Mouse (Mus musculus): ENCODE results near the gene Ppt2.

DNA sequence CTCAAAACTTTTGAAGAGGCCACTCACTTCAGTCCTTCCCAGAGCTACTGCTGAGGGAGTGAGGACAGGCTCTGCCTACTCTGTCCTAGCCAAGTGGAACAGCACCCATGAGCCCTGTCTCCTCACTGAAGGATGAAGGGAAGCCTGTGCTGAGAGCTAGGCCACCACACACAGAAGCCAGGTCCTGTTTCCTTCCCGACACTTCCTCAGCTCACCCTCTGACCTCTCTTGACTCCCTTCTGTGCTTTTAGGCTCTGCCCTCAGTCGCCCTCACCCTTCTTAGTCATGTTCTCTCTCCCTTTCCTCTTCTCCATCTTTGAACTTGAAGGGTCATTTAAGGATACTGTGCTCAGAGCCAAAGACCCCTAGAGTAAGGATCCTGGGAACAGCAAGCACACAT lies 29.0 kb upstream of the Ppt2 start:
- TF ChIP-seq CTCF (IDR thresholded peaks at IDR 0.05; ENCODE audit: control insufficient read depth, insufficient read depth, insufficient read length), result no peak
- TF ChIP-seq MYOG (IDR thresholded peaks at IDR 0.05; ENCODE audit: control insufficient read depth, extremely low read depth, insufficient read length), result no peak
- TF ChIP-seq MYOD1 (IDR thresholded peaks at IDR 0.05; ENCODE audit: control insufficient read depth, insufficient read length, low read depth), result no peak
- TF ChIP-seq MAX (IDR thresholded peaks at IDR 0.05), result no peak
- TF ChIP-seq USF1 (IDR thresholded peaks at IDR 0.05; ENCODE audit: low read depth), result no peak
- no peak for TF ChIP-seq FOSL1 (IDR thresholded peaks at IDR 0.05; ENCODE audit: insufficient read depth, low read length, poor library complexity, severe bottlenecking)

All from C2C12 (cell line).